In genomic region chr3:55305653-55306052, GRCm38 (mm10) we compare ENCODE assay signal across 24 mouse cellular contexts.
"Had no signal": no experiment of that assay in that cellular context is flagged by ENCODE, and none has a peak within 500 bp of the region (broad histone marks: within the 10 kb centered on the region; RNA-seq: fewer than 3 reads in every experiment).

No protein-coding gene starts in this region.

- DNase-seq: kidney, adult 2 months; kidney, postnatal 14 days; kidney, postnatal 4 days; layer of hippocampus, postnatal 36 days; liver; lung, adult 18-20 months; lung, postnatal 10 days; lung, postnatal 36 days; retina, postnatal 1 day; right cerebral cortex, postnatal 25 days; spleen, adult 18-20 months; thymus, postnatal 25 days had no signal

- H3K9ac ChIP-seq: kidney, embryonic 15.5 days; limb, embryonic 13.5 days; liver, embryonic 12.5 days; liver, embryonic 15.5 days; lung, embryonic 15.5 days; midbrain, embryonic 12.5 days; neural tube, embryonic 13.5 days; stomach, embryonic 15.5 days had no signal

- H3K4me1 ChIP-seq: kidney, embryonic 15.5 days; limb, embryonic 10.5 days; liver, embryonic 12.5 days; liver, embryonic 15.5 days; lung, embryonic 15.5 days; megakaryocyte, embryonic 14.5 days; stomach, embryonic 15.5 days had no signal

- H3K27me3 ChIP-seq: kidney, embryonic 15.5 days; limb, embryonic 13.5 days; liver, embryonic 12.5 days; liver, embryonic 15.5 days; lung, embryonic 15.5 days; megakaryocyte, embryonic 14.5 days; midbrain, embryonic 12.5 days; neural tube, embryonic 13.5 days; stomach, embryonic 15.5 days had no signal

- ATAC-seq: intestine, postnatal 0 days; liver, embryonic 12.5 days had no signal

- H3K9me3 ChIP-seq: kidney, embryonic 15.5 days; limb, embryonic 10.5 days; liver, embryonic 12.5 days; liver, embryonic 15.5 days; lung, embryonic 15.5 days; neural tube, embryonic 13.5 days; stomach, embryonic 15.5 days had no signal

- H3K36me3 ChIP-seq: kidney, embryonic 15.5 days; limb, embryonic 10.5 days; limb, embryonic 13.5 days; liver, embryonic 12.5 days; liver, embryonic 15.5 days; lung, embryonic 15.5 days; midbrain, embryonic 12.5 days; stomach, embryonic 15.5 days had no signal

- H3K4me3 ChIP-seq: kidney, embryonic 15.5 days; limb, embryonic 10.5 days; limb, embryonic 13.5 days; liver, embryonic 12.5 days; liver, embryonic 15.5 days; lung, embryonic 15.5 days; megakaryocyte, embryonic 14.5 days; midbrain, embryonic 12.5 days; myocyte; neural tube, embryonic 13.5 days; stomach, embryonic 15.5 days had no signal

- H3K4me2 ChIP-seq: kidney, embryonic 15.5 days; limb, embryonic 13.5 days; liver, embryonic 12.5 days; liver, embryonic 15.5 days; lung, embryonic 15.5 days; midbrain, embryonic 12.5 days; neural tube, embryonic 13.5 days; stomach, embryonic 15.5 days had no signal

- H3K27ac ChIP-seq: kidney, embryonic 15.5 days; limb, embryonic 10.5 days; limb, embryonic 13.5 days; liver, embryonic 12.5 days; liver, embryonic 15.5 days; lung, embryonic 15.5 days; midbrain, embryonic 12.5 days; neural tube, embryonic 13.5 days; stomach, embryonic 15.5 days had no signal
